Mouse (Mus musculus) lung, postnatal 25 days (tissue): ENCODE results near the gene Mfap2.
A peak's percentile ranks its signal among the peaks of the same experiment; 100 is the strongest.

Source experiments
- DNase-seq: peaks from one replicate; pipeline ENCODE4 v3.0.0; 2022; ENCODE audit warnings: low spot score

Mfap2 gene

DNA sequence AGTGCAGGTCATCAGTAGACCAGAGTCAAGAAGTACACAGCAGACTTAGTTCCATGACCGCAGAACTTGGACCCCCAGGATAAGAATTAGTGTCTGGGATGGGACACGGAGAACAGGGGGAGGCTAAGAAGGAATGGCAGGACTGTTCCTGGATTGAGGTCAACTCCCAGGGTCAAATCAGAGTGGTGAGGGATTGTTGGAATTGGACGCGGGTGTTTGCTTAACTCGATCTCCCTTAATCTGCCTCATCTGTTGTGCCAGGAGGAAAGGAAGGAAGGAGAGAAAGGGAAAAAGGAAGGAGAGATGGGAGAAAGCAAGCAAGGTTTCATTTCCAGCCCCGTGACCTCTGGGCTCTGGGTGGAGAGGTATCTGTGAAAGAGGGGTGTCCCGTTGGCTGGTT, at the start of gene Mfap2:
Gene Mfap2 (plus strand): TSS at position 301 of the 400 bp plus-strand sequence.
- DNase-seq = no peak

- DNase-seq = peak; percentile 99
These were observed 49.3 kb upstream of the Mfap2 start, which contains the start of gene Sdhb for GRCm38 (mm10) chr4:140960781-140961466. Sdhb (plus strand) TSS chr4:140961203.

DNA sequence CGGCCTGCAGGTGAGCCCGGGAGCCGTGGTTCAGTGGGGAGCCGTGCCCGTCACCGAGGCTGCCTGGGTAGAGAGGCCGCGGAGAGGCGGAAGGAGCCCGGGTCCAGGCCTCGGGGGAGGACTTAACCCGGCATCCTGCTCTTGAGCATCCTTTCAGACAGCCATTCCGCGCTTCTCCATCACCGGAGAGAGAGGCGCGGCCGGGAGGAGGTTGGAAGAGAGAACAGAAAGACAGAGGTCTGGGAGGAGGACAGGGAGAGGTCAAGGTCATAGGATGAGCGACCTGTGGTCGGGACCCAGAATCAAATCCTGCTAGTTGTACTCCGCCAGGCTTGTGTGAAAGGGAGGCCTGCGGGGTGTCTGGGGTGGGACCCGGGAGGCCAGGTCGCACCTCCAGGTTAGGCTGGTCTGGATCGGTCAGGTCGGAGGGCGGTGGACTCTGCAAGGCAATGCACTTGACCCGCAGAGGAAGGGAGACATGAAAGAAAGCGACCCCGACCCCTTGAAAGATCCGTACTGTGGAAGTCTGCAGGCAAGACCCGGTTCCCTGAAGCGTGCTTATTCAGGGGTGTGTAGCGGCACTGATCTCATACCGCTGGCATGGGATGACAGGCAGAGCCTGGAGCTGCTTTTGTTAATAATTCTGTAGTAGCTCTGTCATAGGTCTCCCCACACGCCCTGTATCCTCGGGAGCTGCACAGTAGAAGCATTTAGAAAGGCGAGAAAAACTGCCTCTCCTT, 48.6 kb upstream of the Mfap2 start:
- no peak for DNase-seq

DNA sequence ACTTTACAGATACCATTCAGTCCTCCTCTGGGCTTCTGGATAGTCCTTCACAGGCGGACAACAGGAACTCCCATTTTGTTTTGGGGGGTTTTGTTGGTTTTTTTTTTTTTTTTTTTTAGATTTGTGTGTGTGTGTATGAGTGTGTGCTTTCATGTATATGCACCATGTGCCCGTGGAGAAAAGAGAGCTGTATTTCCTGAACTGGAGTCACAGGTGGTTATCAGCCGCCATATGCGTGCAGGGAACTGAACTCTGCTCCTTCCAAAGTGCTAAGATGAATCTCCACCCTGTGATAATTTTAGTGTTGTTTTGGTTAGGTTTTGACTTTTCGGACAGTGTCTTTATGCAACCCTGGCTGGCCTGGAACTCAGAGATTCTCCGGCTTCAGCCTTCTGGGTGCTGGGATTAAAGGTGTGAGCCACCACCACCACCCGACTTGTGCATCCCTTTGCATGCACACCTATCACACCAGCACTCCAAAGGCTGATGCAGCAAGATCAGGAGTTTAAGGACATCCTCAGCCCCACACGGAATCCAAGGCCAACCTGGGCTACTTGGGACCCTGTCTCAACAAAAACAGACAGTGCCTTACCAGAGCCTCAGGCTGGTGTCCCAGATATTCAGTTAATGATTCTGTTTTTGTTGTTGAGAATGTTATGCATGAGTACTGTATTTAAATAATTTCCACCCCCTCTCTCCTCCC, 47.9 kb upstream of the Mfap2 start:
- DNase-seq = no peak

- peak; percentile 67 for DNase-seq
These were observed 47.3 kb upstream of the Mfap2 start for GRCm38 (mm10) chr4:140962950-140963349.

DNA sequence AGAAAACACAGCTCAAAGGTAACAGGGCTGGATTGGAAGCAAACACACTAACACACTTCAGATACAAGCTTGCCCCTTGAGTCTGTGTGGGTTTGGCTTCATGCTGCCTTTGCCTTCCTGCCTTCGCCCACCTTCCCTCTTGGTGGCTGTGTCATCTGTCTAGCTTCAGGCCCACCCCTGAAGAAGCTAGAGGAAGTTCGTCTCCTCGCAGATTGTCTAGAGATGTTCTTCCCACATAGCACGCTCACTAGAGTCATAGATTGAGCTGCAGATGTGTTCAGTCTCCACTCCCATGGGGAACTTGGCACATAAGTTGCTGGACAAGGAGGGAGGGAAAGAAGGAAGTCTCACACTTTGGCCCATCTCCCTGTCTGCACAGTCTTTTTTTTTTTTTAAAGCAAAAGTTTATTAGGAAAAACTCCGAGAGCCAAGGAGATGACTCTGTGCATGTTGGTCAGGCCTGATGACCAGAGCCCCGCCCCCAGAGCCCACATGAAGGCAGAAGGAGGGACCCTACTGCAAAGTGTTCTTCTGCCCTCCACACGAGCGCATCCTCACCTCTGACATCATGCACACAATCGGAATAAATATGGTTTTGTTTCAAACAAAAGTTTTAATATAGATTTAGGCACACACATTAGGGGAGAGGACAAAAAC, 46.1 kb upstream of the Mfap2 start:
- no peak for DNase-seq

- peak; percentile 85 for DNase-seq
These were observed 45.6 kb upstream of the Mfap2 start for GRCm38 (mm10) chr4:140964620-140965019.

- peak; percentile 61 for DNase-seq
These were observed 42.6 kb upstream of the Mfap2 start for GRCm38 (mm10) chr4:140967386-140968159.

- DNase-seq = no peak
These were observed 38.5 kb upstream of the Mfap2 start for GRCm38 (mm10) chr4:140971691-140972090.

GRCm38 (mm10) chr4:140974408-140974807, 35.8 kb upstream of the Mfap2 start:
- no peak for DNase-seq

- no peak for DNase-seq
These were observed 34.9 kb upstream of the Mfap2 start for GRCm38 (mm10) chr4:140975356-140975755.

DNA sequence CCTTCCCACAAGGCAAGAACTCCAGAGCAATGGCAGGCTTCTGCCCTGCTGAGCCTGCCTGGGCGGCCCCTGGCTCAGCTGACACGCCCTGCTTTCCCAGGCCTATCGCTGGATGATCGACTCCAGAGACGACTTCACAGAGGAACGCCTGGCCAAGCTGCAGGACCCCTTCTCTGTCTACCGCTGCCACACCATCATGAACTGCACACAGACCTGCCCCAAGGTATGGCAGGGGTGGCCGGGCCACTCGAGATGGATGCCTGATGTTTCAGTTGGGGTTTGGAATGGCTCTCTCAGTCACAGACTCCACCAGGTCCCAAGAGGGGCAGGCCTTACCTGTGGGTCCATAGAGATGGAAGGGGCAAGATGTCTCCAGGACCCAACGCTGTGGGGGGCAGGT, 32.9 kb upstream of the Mfap2 start:
- no peak for DNase-seq

DNA sequence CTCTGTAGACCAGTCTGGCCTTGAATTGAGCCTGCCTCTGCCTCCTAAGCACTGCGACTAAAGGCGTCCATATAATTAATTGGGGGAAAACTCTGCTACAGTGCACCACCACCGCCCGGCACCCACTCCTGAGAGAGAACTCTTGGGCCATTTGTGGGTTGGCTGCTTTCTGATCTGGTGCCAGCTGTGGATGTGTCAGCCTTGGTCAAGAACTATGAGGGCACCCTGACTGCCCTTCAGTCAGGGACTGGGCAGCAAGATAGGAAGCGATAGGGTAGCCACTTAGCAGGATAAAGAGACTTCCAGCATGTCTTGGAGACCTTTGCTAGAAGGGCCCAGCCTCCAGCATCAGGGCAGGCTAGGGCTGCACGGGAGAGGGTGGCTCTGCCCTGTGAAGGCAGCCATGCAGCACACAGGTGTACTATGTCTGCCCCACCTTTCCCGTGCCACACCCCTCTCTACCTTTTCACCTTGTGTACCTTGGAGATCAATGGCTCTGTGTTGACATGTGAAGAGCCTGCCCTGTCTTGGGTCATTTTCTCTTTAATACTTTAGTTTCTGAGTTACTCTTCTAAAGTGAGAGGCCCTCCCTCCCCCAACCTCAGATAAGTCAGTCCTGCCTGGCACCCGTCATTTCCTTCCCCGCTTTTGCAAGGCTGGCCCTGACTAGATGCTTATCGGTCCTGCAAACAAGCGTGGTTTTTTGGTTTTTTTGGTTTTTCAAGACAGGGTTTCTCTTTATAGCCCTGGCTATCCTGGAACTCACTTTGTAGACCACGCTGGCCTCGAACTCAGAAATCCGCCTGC, 32.1 kb upstream of the Mfap2 start:
- DNase-seq = no peak

DNA sequence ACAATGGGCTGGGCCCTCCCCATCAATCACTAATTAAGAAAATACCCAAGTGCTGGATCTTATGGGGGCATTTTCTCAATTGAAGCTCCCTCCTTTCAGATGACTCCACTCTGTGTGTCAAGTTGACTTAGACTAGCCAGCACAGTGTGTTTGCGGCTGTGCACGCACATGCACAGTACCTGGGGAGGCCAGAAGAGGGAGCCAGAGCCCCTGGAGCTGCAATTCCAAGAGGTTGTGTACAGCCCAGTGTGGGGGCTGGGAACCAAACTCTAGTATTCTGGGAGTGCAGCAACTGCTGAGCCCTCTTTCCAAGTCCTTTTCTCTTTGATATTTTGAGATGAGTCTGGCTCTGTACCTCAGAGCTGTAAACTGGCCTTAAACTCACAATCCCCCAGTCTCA, 28.6 kb upstream of the Mfap2 start:
- DNase-seq = no peak

DNA sequence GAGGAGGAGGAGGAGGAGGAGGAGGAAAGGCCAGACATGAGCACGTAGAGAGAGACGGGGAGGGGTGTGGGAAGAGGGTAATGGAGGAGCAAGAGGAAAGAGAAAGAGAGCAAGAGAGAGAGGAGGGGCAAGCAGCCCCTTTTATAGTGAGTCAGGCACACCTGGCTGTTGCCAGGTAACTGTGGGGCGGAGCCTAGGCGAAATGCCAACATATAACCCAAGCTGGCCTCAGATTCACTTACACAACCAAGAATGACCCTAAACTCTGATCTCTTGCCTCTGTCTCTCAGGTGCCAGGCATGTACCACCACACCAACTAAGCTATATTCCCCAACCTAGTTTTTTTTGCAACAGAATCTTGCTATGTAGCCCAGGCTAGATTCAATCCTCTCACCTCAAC, 27.4 kb upstream of the Mfap2 start:
- no peak for DNase-seq

GRCm38 (mm10) chr4:140983442-140983841, 26.8 kb upstream of the Mfap2 start:
- peak; percentile 80 for DNase-seq

DNA sequence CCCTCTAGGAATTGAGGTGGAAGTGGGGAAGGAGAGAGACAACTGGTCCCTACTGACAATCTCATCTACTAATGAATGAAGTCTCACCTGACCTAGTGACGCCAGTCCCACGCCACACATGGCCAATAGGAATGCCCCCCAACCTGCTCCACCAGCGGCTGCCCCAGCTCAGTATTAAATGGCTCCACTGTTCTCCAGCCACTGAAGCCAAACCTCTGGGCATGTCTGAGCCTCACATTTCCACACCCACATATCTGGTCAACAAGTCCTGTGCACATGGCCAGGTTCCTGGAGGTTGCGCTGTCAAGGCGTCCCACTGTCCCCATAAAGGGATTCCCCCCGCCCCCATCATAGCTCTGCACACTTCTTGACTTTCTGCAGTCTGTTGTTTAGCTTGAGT, 25.7 kb upstream of the Mfap2 start:
- DNase-seq = no peak

DNA sequence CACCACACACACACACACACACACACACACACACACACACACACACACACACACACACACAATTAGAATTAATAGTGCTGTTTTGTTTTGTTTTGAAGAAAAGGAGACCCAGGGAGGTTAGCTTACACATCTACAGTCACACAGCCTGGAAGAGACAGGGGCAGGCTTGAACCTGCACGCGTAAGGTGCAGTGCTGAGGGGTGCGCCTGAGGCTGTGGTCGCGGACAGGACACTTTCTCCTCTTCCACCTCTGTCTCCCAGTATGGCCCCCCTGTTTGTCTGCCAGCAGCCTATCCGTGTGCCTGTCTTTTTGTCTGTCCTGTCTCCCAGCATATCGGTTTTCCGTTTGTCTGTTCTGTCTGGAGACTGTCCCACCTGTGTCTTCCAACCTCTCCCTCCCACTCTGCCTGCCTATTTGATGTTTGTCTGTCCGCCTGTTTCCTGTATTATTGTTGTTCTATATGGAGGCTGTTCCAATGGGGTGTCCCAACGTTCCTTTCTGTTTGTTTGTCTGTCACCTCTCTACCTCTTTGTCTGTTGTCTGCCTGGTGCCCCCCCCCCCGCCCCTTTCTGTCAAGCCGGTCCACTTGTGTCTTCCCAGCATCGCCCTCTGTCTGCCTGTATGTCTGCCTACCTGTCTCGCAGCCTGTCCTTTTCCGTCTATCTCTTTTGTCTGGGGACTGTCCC, 24.1 kb upstream of the Mfap2 start:
- no peak for DNase-seq

DNA sequence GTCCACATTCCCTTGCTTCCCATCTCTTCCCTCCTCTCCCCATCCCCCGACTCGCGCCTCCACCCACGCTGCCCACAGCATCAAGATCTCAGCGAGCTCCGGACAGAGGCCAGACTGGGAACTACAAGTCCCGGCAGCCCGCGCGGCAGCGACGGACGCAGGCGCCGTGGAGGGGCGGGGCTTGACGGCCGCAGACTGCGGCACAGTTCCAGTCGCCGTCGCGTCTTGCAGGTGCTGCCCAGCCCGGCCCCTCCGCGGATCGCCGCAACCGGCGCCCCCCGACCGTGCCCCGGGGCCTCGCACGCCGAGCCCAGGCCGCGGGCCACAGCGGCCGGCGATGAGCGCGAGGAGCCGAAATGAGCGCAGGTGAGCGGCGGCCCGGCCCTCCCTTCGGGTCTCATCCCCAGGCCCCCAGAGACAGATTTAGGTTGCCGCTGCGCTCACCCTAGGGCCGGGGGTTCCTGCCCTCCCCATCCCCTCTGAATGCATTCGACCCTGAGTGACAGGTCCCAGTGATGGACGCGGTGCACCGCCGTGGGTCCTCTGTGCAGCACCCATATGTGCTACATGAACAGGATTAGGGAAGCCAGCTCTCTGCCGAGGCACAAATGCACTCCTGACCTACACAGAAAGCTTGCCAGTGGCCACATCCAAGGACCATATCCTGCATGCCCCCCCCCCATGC, 23.4 kb upstream of the Mfap2 start, which contains the start of gene Atp13a2:
Gene Atp13a2 (plus strand): TSS at position 163 of the 685 bp plus-strand sequence.
- peak; percentile 90 for DNase-seq
